Mouse (Mus musculus): ENCODE measurements around the gene Srcap.

The Srcap gene

DNA sequence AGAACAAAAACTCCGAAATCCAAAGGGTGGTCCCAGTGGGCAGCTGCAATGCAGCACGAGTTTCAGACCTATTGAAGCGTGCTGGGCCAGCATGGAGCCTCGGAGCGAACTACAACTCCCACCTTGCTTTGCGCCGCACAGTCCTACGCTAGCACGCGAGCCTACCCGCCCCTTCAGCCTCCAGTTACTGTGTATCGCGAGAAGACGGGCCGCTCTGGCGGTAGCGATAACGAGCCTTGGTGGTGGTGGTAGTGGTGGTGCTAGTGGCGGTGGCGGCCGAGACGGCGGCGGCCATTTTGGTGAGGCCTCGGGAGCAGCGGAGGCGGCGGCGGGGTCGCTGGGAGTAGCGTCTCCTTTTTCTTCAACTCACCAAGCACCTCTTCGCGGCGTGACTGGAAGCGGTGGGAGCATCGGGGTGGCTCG is at the start of gene Srcap:
Srcap (plus strand) TSS at position 176 of the 423 bp plus-strand sequence.
- TF ChIP-seq GATA4 (IDR thresholded peaks at IDR 0.05; ENCODE audit: insufficient replicate concordance, low read length): peak; percentile 96; the same call in 1 of the 2 replicates

DNA sequence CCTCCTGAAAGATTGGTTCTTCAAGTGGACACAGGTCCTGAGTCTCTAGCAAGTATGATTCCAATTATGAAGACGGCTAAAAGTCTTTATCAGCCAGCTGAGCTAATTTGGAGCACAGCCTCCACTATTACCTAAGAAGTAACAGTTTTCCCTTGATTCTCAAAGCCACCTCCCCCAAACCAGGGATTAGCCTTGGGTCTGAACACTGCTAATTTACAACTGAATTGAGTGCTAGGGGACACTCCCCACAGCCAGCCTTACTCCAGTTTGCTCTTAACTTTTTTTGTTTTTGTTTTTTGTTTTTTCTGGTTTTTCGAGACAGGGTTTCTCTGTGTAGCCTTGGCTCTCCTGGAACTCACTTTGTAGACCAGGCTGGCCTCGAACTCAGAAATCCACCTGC is 46.6 kb upstream of the Srcap start:
- TF ChIP-seq GATA4 (IDR thresholded peaks at IDR 0.05; ENCODE audit: insufficient replicate concordance, low read length): no peak

DNA sequence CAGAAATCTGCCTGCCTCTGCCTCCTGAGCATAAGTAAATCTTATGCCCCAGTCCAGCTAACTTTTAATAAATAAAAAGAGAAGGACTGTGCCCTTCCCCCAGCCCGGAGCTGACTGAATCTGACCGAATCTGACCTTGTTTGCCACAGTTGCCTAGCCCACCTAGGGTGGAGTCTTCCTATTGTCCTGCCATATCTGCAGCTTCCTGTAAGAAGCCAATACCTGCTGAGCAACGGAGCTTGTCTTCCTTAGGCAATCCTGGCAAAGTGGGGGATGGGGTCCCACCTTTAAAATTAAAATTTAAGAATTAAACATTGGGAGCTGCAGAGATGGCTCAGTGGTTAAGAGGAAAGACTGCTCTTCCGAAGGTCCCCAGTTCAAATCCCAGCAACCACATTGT is 45.2 kb upstream of the Srcap start:
- TF ChIP-seq GATA4 (IDR thresholded peaks at IDR 0.05; ENCODE audit: insufficient replicate concordance, low read length): no peak

DNA sequence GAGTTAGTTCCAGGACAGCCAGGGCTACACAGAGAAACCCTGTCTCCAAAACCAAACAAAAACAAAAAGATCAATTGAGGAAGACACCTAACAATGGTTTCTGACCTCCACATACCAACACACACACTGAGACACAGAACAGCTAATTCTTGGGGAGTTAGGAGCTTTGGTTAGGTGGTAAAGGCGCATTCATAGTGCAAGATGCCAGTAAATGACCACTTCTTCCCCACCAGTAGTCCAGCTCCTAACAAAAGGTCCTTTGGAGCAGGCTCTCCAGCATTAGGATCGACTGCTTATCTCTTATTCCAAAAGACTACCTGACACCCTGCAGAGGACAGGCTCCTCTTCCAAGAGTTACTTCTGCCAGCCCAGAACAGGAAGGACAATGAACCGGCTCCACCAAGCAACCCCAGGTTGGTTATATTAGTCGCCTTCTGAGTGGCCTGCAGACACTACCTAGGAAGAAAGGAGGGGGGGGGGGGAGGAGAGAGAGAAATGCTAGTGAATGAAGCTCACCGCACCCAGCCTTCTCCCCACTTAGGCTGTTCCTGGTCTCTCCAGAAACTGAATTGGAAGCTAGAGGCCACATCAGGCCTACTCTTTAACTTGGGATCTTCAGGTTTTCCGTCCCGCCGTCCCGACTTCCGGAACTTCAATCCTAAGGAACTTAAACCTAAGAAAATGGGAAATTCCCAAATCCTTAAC is 41.6 kb upstream of the Srcap start:
- no peak for TF ChIP-seq GATA4 (IDR thresholded peaks at IDR 0.05; ENCODE audit: insufficient replicate concordance, low read length)

DNA sequence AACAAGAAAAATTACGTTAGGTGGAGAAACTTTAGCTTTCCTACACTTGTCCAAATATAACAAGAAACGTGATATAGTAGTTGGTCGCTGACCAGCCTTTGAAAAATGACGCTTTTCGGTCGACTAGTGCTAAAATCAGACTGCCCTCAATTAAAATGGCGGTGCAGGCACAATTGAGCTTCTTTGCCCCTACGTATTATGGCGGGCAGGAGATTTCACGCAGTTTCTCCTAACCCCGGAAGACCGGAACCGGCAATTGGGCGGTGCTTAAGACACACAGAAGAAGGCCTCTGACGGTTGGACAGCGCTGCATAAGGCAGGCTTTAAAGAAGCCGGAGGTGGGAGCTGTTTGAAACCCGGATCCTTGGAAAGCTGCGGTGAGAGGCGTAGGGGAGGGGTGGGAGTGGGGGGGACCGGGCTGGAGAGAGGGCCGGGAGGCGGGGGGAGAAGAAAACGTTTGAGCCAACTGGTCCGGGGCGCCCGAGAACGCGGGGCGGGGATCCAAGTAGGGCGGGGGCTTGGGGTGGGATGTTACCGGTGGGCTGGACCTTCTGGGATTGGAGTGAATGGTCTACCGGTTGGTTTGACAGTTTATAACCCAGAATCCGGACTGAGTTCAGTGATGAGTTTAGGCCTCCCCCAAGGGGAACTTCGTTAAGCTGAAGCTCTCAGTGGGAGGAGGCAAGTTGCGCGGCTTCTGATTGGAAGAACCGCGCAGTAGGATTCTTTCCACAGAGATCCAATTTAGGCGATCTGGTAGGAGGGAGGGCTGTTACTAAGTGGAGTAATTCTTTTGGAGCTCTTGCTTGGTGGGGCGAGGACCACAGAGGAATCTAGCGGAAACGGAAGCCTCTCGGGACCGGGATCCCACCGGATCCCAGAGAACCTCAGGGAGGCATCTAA is 40.8 kb upstream of the Srcap start:
- TF ChIP-seq GATA4 (IDR thresholded peaks at IDR 0.05; ENCODE audit: insufficient replicate concordance, low read length): no peak

DNA sequence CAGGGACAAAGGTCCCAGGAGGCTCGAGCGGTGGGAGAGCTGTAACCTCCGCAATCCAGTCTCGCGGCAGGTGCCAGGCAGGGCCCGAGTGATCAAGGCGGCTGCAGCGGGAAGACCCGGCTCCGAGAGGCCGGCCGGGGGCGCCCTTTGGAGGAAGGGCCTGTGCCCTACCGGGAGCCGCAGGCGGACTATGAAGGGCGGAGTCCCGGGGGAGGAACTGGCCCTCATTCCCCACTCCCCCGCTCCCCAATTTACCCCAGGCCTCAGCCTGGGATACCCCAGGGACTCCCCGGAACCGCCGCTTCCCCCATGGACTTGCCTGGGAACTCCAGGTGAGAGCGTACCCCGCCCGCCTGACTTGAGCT is 40.2 kb upstream of the Srcap start:
- TF ChIP-seq GATA4 (IDR thresholded peaks at IDR 0.05; ENCODE audit: insufficient replicate concordance, low read length): no peak

DNA sequence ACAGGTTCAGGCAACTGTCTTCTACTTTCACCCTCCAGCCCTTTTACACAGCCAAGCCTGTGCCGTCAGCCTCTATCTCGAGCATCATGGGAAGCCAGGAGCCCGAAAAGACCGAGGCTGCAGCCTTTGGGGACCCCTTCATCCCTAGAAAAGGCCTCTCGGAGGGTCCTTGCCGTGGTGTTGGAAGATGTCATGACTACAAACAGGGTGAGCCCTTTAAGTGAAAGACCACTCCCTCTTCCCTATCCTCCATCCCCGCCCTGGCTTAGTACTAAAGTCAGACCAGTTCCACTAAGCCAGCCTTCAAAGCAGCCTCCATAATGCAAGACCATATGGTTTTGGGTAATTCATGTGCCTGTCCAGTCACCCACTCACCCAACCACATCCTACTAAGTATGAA is 39.7 kb upstream of the Srcap start:
- TF ChIP-seq GATA4 (IDR thresholded peaks at IDR 0.05; ENCODE audit: insufficient replicate concordance, low read length): no peak

DNA sequence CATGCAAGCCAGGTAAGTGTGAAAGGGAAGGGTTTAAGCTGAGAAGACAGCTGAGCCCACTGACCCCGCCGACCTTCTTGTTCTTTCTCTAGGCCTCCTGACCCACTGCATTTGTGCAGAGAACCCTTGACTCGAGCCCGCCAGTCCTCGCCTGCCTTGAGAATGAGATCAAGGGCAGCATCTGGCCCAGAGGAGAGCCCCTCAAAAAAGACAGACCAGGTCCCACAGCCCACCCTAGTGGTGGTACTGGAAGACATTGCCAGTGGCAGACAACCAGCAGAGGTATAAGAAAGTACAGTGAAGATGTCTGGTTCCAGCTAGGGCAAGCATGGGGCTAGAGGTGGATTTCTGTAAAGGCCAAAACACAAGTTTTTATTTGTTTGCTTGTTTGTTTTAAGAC is 38.1 kb upstream of the Srcap start:
- TF ChIP-seq GATA4 (IDR thresholded peaks at IDR 0.05; ENCODE audit: insufficient replicate concordance, low read length): no peak

DNA sequence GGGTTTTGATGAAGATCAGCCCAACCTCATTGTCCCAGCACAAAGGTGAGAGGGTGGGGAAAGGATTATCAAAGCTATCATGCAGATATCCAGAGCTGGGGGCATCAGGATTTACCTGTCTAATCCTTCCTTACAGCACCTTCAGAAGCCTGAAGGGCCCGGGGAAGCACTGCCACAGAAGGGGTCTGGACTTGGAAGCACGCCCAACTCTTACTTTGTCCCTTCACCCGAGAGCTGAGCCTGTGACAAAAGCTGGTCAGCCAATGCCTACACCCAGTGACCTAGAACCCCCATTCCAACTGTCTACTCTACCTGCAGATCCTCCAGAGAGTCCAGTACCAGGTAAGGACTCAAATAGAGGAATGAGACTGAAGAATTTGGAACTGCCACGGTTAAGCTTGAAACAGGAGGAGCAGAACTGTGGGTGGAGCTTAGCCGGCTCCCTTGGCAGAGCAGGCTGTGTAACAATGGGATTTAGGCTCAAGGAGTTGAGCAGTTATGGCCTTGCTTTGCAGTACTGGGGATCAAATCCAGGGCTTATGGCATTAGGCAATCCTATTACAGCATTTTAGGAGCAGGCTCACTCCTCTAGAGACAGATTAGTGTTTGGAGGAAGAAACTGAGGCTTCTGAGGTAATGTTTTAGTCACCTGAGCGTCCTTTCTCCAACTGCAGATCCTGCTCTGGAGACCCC is 37.3 kb upstream of the Srcap start:
- no peak for TF ChIP-seq GATA4 (IDR thresholded peaks at IDR 0.05; ENCODE audit: insufficient replicate concordance, low read length)

DNA sequence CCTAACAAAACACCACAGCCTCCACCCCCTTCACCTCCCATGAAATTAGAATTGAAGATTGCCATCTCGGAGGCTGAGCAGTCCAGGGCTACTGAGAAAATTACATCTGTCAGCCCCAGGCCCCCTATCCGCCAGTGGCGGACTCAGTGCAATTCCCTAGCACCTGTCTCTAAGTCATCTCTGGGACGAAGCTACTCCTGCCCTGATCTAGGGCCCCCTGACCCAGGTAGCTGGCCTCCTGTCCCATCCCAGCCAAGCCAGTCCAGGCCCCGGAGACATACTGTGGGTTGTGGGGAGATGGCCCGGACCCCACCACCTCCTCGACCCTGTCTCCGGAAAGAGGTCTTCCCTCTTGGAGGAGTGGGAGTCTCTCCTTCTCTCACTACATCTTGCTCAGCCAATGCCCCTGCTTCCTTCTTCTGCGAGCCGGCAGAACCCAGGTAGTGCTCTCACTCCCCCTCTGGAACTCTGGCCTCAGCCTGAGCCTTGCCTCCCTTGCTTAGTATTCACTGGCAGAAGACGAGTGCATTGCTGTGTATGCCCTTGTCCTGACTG is 36.5 kb upstream of the Srcap start:
- no peak for TF ChIP-seq GATA4 (IDR thresholded peaks at IDR 0.05; ENCODE audit: insufficient replicate concordance, low read length)

DNA sequence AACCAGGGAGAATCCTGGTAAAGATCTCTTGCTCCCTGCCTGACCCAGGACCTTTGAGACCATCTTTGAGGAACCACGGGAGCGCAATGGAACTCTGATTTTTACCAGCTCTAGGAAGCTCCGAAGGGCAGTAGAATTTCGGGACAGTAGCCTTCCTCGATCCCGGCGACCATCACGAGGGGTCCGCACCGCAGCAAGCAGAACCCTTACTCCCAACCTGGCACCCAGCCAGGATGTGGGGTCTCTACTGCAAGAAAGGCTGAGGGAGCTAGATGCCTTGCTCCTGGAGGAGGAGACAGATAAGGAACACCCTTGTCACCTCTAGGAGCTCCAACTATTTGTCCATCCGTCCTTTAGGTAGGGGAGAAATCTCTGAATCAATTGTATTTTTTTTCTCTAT is 35.4 kb upstream of the Srcap start:
- no peak for TF ChIP-seq GATA4 (IDR thresholded peaks at IDR 0.05; ENCODE audit: insufficient replicate concordance, low read length)

DNA sequence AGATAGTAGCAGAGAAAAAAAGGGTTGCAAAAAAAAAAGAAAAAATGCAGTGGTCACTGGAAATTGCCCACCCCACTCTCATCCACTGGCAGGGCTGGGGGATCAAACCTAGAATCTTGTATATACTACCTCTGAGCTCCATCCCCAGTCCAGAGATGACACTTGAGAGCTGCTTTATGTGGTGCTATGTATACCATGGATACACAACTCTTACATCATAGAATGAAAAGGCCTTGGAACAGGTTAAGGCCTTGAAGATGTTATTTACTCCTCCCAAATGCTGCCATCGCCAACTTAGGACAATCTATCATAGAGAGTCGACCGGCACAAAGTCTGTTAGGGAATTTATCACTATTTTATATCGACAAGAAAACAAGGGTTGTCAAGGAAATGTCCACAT is 34.9 kb upstream of the Srcap start:
- TF ChIP-seq GATA4 (IDR thresholded peaks at IDR 0.05; ENCODE audit: insufficient replicate concordance, low read length): no peak

DNA sequence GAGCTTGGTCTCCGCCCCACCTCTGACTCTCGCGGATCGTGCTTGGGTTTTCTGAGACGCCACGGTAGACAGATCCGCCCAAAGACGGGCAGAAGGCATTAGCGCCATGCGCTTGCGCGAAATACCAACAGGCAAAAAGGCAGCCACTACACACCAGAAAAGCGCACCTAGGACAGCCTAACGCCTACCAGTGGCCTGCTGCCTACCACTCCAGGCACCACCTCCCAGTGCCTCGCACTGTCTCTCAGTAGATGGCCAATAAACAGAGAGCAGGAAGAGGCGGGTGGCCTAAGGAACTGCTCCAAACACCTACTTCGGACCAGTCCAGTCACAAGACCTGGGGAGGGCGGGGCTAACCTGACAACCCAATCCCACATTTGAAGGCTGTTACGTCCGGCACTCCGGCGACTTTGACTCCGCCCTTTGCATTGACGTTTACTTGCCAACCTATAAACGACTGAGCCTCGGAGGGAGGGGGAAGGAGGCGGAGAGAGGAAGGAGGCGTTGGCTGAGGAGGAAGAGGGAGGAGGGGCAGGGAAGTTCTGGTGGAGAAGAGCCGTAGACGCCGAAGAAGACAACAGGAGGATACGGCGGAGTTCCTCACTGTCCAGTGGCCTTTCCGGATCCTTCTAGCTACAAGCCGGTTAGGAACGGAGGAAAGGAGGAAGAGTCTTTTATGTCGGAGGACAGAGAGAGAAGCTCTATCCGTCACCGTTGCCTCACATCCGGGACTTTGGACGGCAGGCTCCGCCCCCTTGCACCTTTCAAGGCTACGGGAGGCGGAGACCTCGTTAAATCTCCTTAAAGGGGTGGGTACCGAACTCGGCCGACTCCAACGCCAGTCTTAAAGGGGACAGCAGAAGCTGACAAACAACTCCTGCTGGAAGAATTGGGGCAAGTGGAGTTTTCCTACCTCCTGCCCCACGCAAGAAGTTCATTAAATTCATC is 33.8 kb upstream of the Srcap start:
- no peak for TF ChIP-seq GATA4 (IDR thresholded peaks at IDR 0.05; ENCODE audit: insufficient replicate concordance, low read length)

DNA sequence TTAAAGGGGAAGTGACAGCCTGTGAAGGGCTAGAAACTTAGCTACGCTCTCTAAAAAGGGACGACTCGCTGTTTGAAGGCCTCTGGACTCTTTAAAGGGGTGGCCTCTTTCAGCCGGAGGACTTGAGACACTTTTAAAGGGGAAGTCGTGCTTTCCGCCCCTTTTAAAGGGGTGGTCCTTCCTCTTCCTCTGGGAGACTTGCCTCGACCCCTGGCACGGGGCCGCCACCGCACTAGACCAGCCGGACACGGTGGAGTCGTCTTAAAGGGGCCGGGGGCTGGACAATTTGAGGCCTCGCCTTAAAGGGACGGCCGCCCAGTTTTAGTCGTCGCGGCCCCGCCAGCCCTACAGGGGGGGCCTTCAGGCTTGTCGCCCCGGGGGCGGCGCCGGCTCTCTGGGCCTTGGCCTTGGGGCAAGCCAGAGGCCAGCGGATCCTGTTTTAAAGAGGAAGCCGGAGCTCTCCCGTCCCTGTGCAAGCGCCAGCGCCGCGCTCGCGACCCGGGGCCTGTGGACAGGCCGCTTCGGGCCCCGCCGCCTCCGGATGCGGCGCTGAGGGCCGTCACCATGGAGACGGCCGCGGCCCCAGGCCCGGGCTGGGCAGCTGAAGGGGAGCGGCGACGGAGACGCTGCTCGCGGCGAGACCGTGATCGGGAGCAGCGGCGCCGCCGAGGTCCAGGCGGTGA is 33.0 kb upstream of the Srcap start, which contains the start of gene Fbrs:
Fbrs (plus strand) TSS at position 565 of the 683 bp plus-strand sequence.
- peak; percentile 9; the same call in 1 of the 2 replicates for TF ChIP-seq GATA4 (IDR thresholded peaks at IDR 0.05; ENCODE audit: insufficient replicate concordance, low read length)

Measured in liver, adult (tissue).